Mouse (Mus musculus): ENCODE results near the gene Clmp. TPM values are rescaled to one million over a fixed set of nuclear protein-coding genes. Genes with fewer than 3 reads are reported as not detected.

The Clmp gene
- polyA plus RNA-seq, 1 experiment: 1.2 TPM

GRCm38 (mm10) chr9:40708448-40709140, 22.8 kb downstream of the Clmp start:
- H3K4me3 ChIP-seq (ENCODE audit: control insufficient read depth, low read depth, low read length): no peak overlapping the region
- no peak overlapping the region for H3K27ac ChIP-seq (ENCODE audit: control insufficient read depth, insufficient read depth, low read depth, low read length)
- no peaks in the 10 kb centered on the region; the same call in 1 of the 2 replicates for H3K4me1 ChIP-seq (ENCODE audit: control insufficient read depth, insufficient read depth, low read length)
- no peaks in the 10 kb centered on the region for H3K27me3 ChIP-seq (ENCODE audit: control insufficient read depth, insufficient read depth, low read length)
- TF ChIP-seq CTCF (IDR thresholded peaks at IDR 0.05; ENCODE audit: control insufficient read depth, insufficient read depth, insufficient replicate concordance, low read depth, low read length) (no peak), POLR2A (IDR thresholded peaks at IDR 0.05; ENCODE audit: control insufficient read depth, low read depth, low read length) (no peak)
- no peaks in the 10 kb centered on the region for H3K36me3 ChIP-seq (ENCODE audit: control insufficient read depth, insufficient read depth, low read length)

- no peak overlapping the region for H3K4me3 ChIP-seq (ENCODE audit: control insufficient read depth, low read depth, low read length)
- H3K4me1 ChIP-seq (ENCODE audit: control insufficient read depth, insufficient read depth, low read length): no peaks in the 10 kb centered on the region; the same call in 1 of the 2 replicates
- no peak for TF ChIP-seq POLR2A (IDR thresholded peaks at IDR 0.05; ENCODE audit: control insufficient read depth, low read depth, low read length)
- no peak for TF ChIP-seq CTCF (IDR thresholded peaks at IDR 0.05; ENCODE audit: control insufficient read depth, insufficient read depth, insufficient replicate concordance, low read depth, low read length)
- no peaks in the 10 kb centered on the region for H3K27me3 ChIP-seq (ENCODE audit: control insufficient read depth, insufficient read depth, low read length)
- H3K36me3 ChIP-seq (ENCODE audit: control insufficient read depth, insufficient read depth, low read length): no peaks in the 10 kb centered on the region
- no peak overlapping the region for H3K27ac ChIP-seq (ENCODE audit: control insufficient read depth, insufficient read depth, low read depth, low read length)
Measured at GRCm38 (mm10) chr9:40709141-40709537, 23.4 kb downstream of the Clmp start.

DNA sequence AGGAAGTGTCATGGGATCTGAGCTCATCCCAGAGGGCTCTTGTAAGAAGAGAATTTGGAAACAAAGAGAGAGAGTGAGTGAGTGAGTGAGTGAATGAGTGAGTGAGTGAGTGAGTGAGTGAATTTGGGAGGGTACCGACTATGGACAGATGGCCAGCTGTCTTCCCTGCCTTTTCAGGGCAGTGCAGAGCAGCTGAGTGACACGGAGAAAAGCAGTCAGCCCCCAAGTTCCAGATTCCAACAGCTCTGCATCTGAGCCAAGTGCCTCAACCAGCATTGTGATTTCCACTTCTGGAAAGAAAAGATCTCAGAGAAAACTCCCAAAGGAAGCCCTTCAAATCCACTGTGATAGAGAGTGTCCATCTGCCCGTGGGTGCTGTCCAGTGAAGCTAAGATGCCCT, 23.8 kb downstream of the Clmp start:
- no peak for TF ChIP-seq POLR2A (IDR thresholded peaks at IDR 0.05; ENCODE audit: control insufficient read depth, low read depth, low read length)
- no peak for TF ChIP-seq CTCF (IDR thresholded peaks at IDR 0.05; ENCODE audit: control insufficient read depth, insufficient read depth, insufficient replicate concordance, low read depth, low read length)
- Histone ChIP-seq H3K4me1 (ENCODE audit: control insufficient read depth, insufficient read depth, low read length) (no peaks in the 10 kb centered on the region; the same call in 1 of the 2 replicates), H3K27me3 (ENCODE audit: control insufficient read depth, insufficient read depth, low read length) (no peaks in the 10 kb centered on the region), H3K27ac (ENCODE audit: control insufficient read depth, insufficient read depth, low read depth, low read length) (no peak overlapping the region), H3K36me3 (ENCODE audit: control insufficient read depth, insufficient read depth, low read length) (no peaks in the 10 kb centered on the region), H3K4me3 (ENCODE audit: control insufficient read depth, low read depth, low read length) (no peak overlapping the region)

DNA sequence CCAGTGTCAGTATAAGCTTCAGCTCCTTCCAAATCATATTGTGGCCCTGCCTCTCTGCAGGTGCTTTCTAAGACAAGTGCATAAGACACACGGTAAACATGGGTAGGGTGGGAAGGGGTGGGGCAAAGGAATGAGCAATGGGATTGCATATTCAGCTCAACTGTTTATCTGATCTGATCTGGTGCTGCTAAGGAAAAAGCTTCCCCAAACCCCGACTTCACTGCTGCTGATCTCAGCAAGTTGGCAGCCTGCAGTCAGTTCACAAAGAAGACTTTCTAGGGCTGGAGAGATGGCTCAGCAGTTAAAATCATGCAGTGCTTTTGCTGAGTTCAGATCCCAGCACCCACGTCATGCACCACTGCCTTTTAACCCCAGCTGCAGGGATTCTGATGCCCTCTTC, 24.2 kb downstream of the Clmp start:
- Histone ChIP-seq H3K27ac (ENCODE audit: control insufficient read depth, insufficient read depth, low read depth, low read length) (no peak overlapping the region), H3K4me1 (ENCODE audit: control insufficient read depth, insufficient read depth, low read length) (no peaks in the 10 kb centered on the region; the same call in 1 of the 2 replicates), H3K27me3 (ENCODE audit: control insufficient read depth, insufficient read depth, low read length) (no peaks in the 10 kb centered on the region), H3K36me3 (ENCODE audit: control insufficient read depth, insufficient read depth, low read length) (no peaks in the 10 kb centered on the region), H3K4me3 (ENCODE audit: control insufficient read depth, low read depth, low read length) (no peak overlapping the region)
- TF ChIP-seq POLR2A (IDR thresholded peaks at IDR 0.05; ENCODE audit: control insufficient read depth, low read depth, low read length) (no peak), CTCF (IDR thresholded peaks at IDR 0.05; ENCODE audit: control insufficient read depth, insufficient read depth, insufficient replicate concordance, low read depth, low read length) (no peak)

DNA sequence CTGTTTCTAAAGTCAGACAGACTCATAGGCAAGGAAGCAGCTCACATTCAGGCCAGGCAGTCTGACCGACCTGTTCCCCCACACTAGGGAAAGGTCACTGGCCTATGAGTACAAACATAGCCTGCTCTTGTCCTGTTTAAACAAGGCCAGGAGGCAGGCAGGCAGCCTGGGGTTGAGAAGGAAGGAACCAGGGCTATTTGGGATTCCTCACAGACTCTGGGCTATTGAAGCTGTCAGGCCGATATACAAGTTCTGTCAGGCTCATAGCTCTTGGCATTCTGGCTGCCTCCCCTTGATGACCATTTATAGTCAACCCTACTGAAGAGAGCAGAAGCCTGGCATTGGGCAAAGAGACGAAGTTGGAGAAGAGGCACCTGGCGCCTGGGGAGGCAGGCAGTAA, 25.9 kb downstream of the Clmp start:
- Histone ChIP-seq H3K4me3 (ENCODE audit: control insufficient read depth, low read depth, low read length) (no peak overlapping the region), H3K27me3 (ENCODE audit: control insufficient read depth, insufficient read depth, low read length) (no peaks in the 10 kb centered on the region), H3K4me1 (ENCODE audit: control insufficient read depth, insufficient read depth, low read length) (no peaks in the 10 kb centered on the region; the same call in 1 of the 2 replicates), H3K36me3 (ENCODE audit: control insufficient read depth, insufficient read depth, low read length) (no peaks in the 10 kb centered on the region), H3K27ac (ENCODE audit: control insufficient read depth, insufficient read depth, low read depth, low read length) (no peak overlapping the region)
- TF ChIP-seq POLR2A (IDR thresholded peaks at IDR 0.05; ENCODE audit: control insufficient read depth, low read depth, low read length) (no peak), CTCF (IDR thresholded peaks at IDR 0.05; ENCODE audit: control insufficient read depth, insufficient read depth, insufficient replicate concordance, low read depth, low read length) (no peak)

DNA sequence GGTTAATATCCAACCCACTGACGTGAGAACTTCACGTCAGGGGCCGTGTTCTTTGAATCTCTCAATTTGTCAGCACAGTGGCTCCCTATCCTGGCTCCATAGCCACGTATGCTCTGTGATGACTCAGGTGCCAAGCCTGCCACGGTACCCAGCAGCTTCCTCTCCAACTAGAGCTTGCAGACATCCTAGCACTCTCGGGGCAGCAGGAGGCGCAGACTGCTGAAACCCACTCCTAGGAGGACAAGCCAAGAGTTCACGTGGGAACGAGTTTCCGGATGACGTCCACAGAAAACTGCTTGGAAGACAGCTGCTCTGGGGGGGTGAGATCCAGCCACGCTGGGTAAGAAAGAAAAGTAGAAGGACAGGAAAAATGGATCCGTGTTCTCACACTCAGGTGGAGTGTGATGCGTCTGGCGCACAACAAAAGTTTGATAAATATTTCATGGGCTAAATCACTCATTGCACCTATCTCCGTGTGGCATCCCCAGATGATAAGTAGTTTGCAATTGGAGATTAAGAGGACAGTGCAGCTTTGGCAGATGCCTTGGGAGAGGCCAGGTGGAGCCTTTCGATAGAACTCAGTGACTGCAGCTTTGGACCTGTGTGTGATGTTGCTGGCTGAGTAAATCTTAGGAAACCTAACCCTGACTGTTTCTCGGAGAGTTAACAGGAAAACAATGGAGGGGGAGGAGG, 31.6 kb downstream of the Clmp start:
- H3K4me1 ChIP-seq (ENCODE audit: control insufficient read depth, insufficient read depth, low read length): no peaks in the 10 kb centered on the region
- H3K27me3 ChIP-seq (ENCODE audit: control insufficient read depth, insufficient read depth, low read length): no peaks in the 10 kb centered on the region
- H3K4me3 ChIP-seq (ENCODE audit: control insufficient read depth, low read depth, low read length): no peak overlapping the region
- no peaks in the 10 kb centered on the region for H3K36me3 ChIP-seq (ENCODE audit: control insufficient read depth, insufficient read depth, low read length)
- TF ChIP-seq CTCF (IDR thresholded peaks at IDR 0.05; ENCODE audit: control insufficient read depth, insufficient read depth, insufficient replicate concordance, low read depth, low read length) (no peak), POLR2A (IDR thresholded peaks at IDR 0.05; ENCODE audit: control insufficient read depth, low read depth, low read length) (no peak)
- no peak overlapping the region for H3K27ac ChIP-seq (ENCODE audit: control insufficient read depth, insufficient read depth, low read depth, low read length)

DNA sequence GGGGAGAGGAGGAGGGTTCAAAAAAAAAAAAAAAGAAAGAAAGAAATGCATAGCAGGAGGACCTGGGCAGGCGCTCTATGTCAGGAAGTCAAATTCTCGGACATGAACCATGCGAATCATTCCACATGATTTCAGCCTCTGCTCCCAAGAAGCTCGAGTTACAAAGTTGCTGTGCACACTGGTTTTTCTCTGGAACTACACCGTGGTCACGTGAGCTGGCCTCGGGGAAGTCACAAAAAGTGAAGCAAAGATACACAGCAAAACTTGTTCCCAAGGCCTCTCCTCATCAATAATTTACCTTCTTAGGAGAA, 32.1 kb downstream of the Clmp start:
- H3K27me3 ChIP-seq (ENCODE audit: control insufficient read depth, insufficient read depth, low read length): no peaks in the 10 kb centered on the region
- H3K27ac ChIP-seq (ENCODE audit: control insufficient read depth, insufficient read depth, low read depth, low read length): no peak overlapping the region
- no peak overlapping the region for H3K4me3 ChIP-seq (ENCODE audit: control insufficient read depth, low read depth, low read length)
- no peaks in the 10 kb centered on the region for H3K36me3 ChIP-seq (ENCODE audit: control insufficient read depth, insufficient read depth, low read length)
- H3K4me1 ChIP-seq (ENCODE audit: control insufficient read depth, insufficient read depth, low read length): no peaks in the 10 kb centered on the region
- TF ChIP-seq POLR2A (IDR thresholded peaks at IDR 0.05; ENCODE audit: control insufficient read depth, low read depth, low read length) (no peak), CTCF (IDR thresholded peaks at IDR 0.05; ENCODE audit: control insufficient read depth, insufficient read depth, insufficient replicate concordance, low read depth, low read length) (no peak)
